Mouse (Mus musculus) heart, postnatal 0 days (tissue): ENCODE results near the gene Lingo1.

Experiments
- CTCF ChIP-seq: IDR thresholded peaks from 2 replicates; pipeline ENCODE4 v1.5.1; 2016; ENCODE audit warnings: antibody characterized with exemption, control low read depth, low read depth
- EP300 ChIP-seq: IDR thresholded peaks from 2 replicates; pipeline ENCODE4 v1.6.1; 2016; ENCODE audit warnings: antibody characterized with exemption, low read depth

- TF ChIP-seq EP300, result no peak
- TF ChIP-seq CTCF, result no peak
These were observed 22.6 kb downstream of the Lingo1 start for GRCm38 (mm10) chr9:56773666-56774065.
